Mouse (Mus musculus) neural tube, embryonic 13.5 days (tissue): ENCODE results near the gene Trmt1. TPM values are rescaled to one million over a fixed set of nuclear protein-coding genes. Genes with fewer than 3 reads are reported as not detected.
A peak's percentile ranks its signal among the peaks of the same experiment; 100 is the strongest.
"Not testable (repeated sequence)": the region's sequence is repeated elsewhere in the genome, so short reads cannot be mapped to it uniquely, and the experiment has no call there.

Experiments
- ATAC-seq: fragments of 200-750 bp; cut with Nextera tagmentation; 2 replicates; pipeline ENCODE4 v1.8.0; 2017; ENCODE audit warnings: low read depth, mild to moderate bottlenecking, moderate TSS enrichment, moderate library complexity
- H3K27ac ChIP-seq: fragments of 300-500 bp; sonication (generic); replicated peaks from 2 replicates; pipeline ENCODE4 v1.5.1; 2015; ENCODE audit warnings: moderate library complexity, mild to moderate bottlenecking, inconsistent platforms
- H3K27me3 ChIP-seq: fragments of 300-500 bp; sonication (generic); 2 replicates; pipeline ENCODE4 v1.6.1; 2015; ENCODE audit warnings: mild to moderate bottlenecking, inconsistent platforms
- H3K36me3 ChIP-seq: fragments of 300-500 bp; sonication (generic); 2 replicates; pipeline ENCODE4 v1.6.1; 2015; ENCODE audit warnings: mild to moderate bottlenecking, inconsistent platforms
- H3K4me1 ChIP-seq: fragments of 300-500 bp; sonication (generic); replicated peaks from 2 replicates; pipeline ENCODE4 v1.6.1; 2015; ENCODE audit warnings: inconsistent platforms
- H3K4me2 ChIP-seq: fragments of 300-500 bp; sonication (generic); 2 replicates; pipeline ENCODE4 v1.6.1; 2015; ENCODE audit warnings: inconsistent platforms, mild to moderate bottlenecking, moderate library complexity
- H3K4me3 ChIP-seq: fragments of 300-500 bp; sonication (generic); 2 replicates; pipeline ENCODE4 v1.5.1; 2015; ENCODE audit warnings: mild to moderate bottlenecking, inconsistent platforms
- H3K9ac ChIP-seq: fragments of 300-500 bp; sonication (generic); 2 replicates; pipeline ENCODE4 v1.6.1; 2015; ENCODE audit warnings: moderate library complexity, mild to moderate bottlenecking, inconsistent platforms
- H3K9me3 ChIP-seq: fragments of 300-500 bp; sonication (generic); 2 replicates; pipeline ENCODE4 v1.6.1; 2016; ENCODE audit warnings: inconsistent platforms
- WGBS: fragments of 180-500 bp; shearing (Covaris S2); methylation state at CpG from one replicate; pipeline ENCODE4 v1.1.7; 2015; 5-methylcytosine and 5-hydroxymethylcytosine counted together
- polyA plus RNA-seq: library from polyadenylated mRNA; unstranded; fragments of >200 nt; fragmentation: Nextera tagmentation; extraction: Ambion mirVana; gene quantifications from 2 replicates; pipeline ENCODE4 v1.2.1, GENCODE M21; 2015

Gene Trmt1
- polyA plus RNA-seq, 1 experiment from 2014 or later: 55.5 TPM

DNA sequence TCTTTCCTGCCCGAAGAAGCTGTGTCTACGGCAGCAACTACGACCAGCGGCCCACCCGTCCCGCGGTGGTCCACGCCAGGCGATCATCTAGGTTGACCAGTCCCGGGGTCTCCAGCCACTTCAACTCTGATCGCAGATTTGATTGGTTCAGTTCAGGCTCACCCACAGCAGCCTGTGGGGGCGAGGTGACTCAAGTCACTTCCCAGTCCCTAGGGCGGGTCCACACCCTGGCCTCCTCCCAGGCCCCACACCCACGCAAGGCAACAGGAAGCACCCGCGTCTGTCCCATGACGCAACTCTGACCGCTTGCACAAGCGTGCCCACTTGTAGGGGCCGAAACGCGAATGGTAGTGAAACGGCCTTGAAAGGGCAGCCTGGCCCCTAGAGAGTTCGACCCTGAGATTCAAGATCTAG, 24.6 kb upstream of the Trmt1 start:
- Histone ChIP-seq H3K36me3 (no peaks in the 10 kb centered on the region), H3K4me1 (peaks cover 73% of the 10 kb centered on the region), H3K4me2 (peak overlapping the region; percentile 87), H3K27me3 (no peaks in the 10 kb centered on the region), H3K9me3 (no peaks in the 10 kb centered on the region), H3K4me3 (peak overlapping the region; percentile 82), H3K27ac (peak overlapping the region; percentile 94), H3K9ac (peak overlapping the region; percentile 84)
- no peak for ATAC-seq
- WGBS: under 1% methylated on average over 24 of the region's 24 CpGs

DNA sequence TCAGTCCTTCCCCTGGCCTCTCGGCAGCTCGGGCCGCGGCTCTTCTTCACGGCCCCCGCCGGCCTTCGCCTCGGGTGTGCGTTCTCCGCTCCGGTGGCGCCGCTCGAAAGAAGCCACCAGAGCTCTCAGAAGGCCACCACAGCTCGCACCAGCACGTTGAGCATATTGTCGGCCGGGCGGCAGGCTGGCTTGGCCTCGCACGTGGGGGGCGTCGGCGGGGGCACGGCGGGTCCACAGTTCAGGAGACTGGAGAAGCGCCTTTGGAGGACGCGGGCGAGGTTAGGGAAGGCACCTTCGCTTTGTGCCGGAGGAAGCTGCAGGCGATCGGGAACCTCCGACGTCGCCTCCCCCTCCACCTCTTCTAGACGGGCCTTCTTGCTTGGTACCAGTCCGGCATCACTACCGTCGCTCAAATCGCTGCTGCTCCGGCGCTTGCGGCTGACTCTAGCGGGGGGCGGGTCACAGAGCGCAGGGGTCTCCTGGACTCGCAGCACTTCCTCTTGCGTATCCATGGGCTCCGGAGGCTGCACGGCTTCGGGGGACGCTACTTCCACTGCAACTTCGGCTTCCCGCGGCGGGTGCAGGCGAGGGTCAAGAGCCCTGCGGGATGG, 24.0 kb upstream of the Trmt1 start:
- Histone ChIP-seq H3K27me3 (no peaks in the 10 kb centered on the region), H3K4me2 (peak overlapping the region; percentile 87), H3K4me3 (peak overlapping the region; percentile 82), H3K4me1 (peaks cover 73% of the 10 kb centered on the region), H3K27ac (peak overlapping the region; percentile 94), H3K9ac (peak overlapping the region; percentile 84), H3K9me3 (no peaks in the 10 kb centered on the region), H3K36me3 (no peaks in the 10 kb centered on the region)
- under 1% methylated on average over 61 of the region's 61 CpGs for WGBS
- ATAC-seq: peak; percentile 16

DNA sequence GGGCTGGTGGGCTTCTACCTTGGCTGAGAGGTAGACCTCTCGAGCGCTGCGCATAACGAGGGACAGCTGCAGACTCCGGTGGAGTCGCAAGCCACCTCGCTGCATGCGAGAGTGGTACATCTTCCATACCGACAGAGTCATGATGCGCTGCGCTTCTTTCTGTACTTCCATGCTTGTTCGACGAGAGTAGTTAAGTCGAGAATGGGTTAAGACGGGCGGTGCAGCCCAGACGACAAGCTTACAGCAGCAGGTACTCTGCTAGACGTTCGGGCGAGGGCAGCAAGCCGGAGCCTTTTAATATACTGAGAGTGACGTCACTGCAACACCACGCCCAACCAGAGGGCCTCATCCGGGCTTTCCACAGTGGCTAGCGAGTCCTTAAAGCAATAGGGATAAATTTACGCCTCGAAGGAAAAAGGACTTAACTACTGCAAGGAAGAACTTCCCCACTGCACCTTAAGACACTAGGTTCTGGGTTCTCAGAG, 23.5 kb upstream of the Trmt1 start, which contains the start of gene Ier2:
TSS of gene Ier2 (minus strand) at position 272 of the 485 bp plus-strand sequence.
- Histone ChIP-seq H3K36me3 (no peaks in the 10 kb centered on the region), H3K27me3 (no peaks in the 10 kb centered on the region), H3K9me3 (no peaks in the 10 kb centered on the region), H3K9ac (peak within 1 kb of the TSS; percentile 84), H3K4me3 (peak within 1 kb of the TSS; percentile 82), H3K27ac (peak within 1 kb of the TSS; percentile 94), H3K4me2 (peak within 1 kb of the TSS; percentile 87), H3K4me1 (peaks cover 68% of the 10 kb centered on the region)
- ATAC-seq: peak; percentile 83
- under 1% methylated on average over 27 of the region's 27 CpGs for WGBS

DNA sequence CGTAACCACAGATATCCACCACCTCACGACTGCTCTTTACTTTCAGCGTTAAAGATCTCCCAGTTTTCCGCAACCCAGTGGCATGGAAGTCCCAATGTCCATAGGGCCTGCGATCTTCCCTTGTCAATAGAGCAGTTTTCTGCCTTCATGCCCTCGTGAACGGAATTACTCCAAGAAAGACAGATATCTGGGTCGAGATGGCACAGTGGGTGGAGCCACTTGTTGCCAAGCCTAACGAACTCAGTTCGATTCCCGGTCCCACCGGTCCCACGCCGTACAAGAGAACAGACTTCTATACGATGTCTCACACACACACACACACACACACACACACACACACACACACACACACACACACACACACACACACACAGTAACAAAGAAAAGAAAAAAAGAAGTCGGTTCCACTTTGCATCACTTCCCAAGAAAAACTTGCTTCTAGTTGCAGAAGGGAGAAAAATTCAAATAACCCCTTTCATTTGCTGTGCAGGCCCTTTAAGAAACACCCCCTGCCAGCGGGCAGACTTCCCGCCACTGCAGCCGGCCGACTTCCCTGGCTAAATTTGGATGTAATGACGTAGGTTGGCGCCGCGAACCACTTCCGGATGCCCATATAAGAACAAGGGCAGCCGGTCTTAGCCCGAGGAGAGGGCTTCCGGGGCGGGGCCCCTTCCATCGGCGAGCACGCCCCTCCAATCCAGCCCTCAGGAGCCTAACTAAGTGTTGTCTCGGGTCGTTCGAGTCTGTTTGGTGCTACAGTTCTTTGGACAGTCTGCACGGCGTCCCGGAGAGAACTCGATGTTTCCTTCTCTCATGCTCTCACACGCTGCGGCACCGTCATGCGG, 22.4 kb upstream of the Trmt1 start:
- H3K4me1 ChIP-seq: peaks cover 61% of the 10 kb centered on the region
- 3% methylated on average over 42 of the region's 43 CpGs for WGBS
- peak; percentile 74 for ATAC-seq
- H3K4me3 ChIP-seq: peak overlapping the region; percentile 82
- peak overlapping the region; percentile 84 for H3K9ac ChIP-seq
- H3K4me2 ChIP-seq: peak overlapping the region; percentile 87
- H3K27ac ChIP-seq: peak overlapping the region; percentile 94
- no peaks in the 10 kb centered on the region for H3K27me3 ChIP-seq
- no peaks in the 10 kb centered on the region for H3K9me3 ChIP-seq
- H3K36me3 ChIP-seq: peaks cover 7% of the 10 kb centered on the region

DNA sequence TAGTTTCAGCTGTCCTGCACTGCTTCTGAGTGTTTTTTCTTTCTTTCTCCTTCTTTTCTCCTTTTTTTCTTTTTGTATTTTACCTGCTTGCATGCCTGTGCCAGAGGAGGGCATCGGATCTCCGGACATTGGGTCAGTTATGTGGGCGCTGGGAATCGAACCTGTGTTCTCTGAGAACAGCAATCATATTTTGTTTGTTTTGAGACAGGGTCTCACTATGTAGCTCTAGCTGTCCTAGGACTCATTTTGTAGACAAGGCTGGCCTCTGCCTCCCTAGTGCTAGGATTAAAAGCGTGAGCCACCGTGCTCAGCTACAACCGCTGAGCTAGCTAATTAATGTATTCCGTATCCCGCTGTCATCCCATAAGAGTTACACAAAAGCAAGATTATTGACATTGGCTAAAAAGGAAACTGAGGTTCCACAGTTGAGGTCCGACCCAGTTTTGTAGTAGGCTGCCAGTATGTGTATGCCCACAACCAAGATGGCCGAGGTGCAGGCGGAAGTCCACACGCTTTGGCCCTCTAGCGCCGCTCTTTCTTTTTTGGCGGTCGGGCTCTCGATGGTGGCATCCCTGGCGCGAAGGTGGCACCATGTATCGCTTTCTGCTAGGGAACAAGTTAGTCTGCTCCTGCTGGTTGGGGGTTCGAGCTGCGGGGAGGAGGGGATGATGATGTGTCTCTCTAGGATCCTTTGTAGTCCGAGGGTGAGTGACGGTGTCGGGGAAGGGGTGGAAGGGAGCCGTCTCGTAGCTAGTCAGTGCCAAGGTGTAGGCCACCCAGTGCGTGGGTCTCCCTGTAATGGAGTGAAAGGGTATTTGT, 21.3 kb upstream of the Trmt1 start:
- Histone ChIP-seq H3K9ac (peak overlapping the region; percentile 74), H3K27me3 (no peaks in the 10 kb centered on the region)

DNA sequence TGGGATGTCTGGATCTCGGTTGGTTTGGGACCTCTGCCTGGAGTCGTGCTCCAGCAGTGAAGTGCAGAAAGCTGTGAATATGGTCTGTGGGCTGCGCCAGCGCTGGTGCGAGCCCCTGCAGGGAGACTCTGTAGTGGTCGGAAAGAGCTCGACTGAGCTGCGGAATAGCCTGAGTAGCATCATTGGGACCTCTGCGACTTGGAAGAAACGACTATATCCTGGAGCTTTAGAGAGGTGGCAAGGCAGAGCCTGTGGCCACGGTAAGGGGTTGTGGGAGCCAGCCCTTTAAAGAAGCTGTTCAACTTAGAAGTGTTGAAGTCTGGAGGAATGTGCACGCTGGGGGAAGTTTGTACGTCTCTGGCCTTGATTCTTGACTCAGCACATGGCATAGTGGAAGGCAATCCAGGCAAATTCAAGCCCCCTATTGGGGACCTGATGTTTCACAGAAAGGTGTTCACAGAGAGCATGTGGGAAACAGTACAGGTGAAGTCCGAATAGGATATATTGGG, 20.7 kb upstream of the Trmt1 start:
- 3% methylated on average over 14 of the region's 14 CpGs for WGBS
- Histone ChIP-seq H3K4me1 (peaks cover 44% of the 10 kb centered on the region), H3K4me2 (peak overlapping the region; percentile 87), H3K27ac (peak overlapping the region; percentile 94), H3K9me3 (no peaks in the 10 kb centered on the region), H3K9ac (peak overlapping the region; percentile 74), H3K36me3 (peaks cover 19% of the 10 kb centered on the region), H3K4me3 (peak overlapping the region; percentile 82), H3K27me3 (no peaks in the 10 kb centered on the region)
- ATAC-seq: no peak; the same call in 1 of the 2 replicates

More for the DNA sequence above, 21.3 kb upstream of the Trmt1 start:
- Histone ChIP-seq H3K36me3 (peaks cover 13% of the 10 kb centered on the region), H3K27ac (peak overlapping the region; percentile 94), H3K9me3 (no peaks in the 10 kb centered on the region), H3K4me3 (peak overlapping the region; percentile 82), H3K4me2 (peak overlapping the region; percentile 87), H3K4me1 (peaks cover 51% of the 10 kb centered on the region)
- ATAC-seq: peak; percentile 53
- WGBS: under 1% methylated on average over 29 of the region's 29 CpGs

DNA sequence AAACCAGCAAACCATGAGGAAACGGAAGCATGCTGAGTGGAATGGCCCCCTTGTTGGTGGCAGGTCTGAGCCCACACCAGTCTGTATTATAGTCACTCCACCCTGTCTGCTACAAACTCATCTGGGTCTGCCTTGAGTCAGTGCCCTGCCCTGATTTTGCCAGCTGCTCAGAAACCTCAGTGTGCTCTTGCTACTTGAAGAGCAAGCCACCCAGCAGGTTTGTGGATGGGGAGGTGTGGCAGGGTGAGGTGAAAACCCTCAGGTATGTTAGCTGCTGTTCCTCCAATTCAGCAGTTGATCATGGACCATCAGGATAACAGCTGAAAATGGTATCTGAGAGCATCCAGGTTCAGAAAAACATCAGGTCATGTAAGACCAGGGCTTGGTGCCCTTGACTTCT, 18.0 kb upstream of the Trmt1 start:
- Histone ChIP-seq H3K36me3 (peaks cover 44% of the 10 kb centered on the region), H3K4me1 (peaks cover 23% of the 10 kb centered on the region), H3K4me3 (no peak overlapping the region), H3K9ac (no peak overlapping the region), H3K4me2 (no peak overlapping the region), H3K27ac (no peak overlapping the region), H3K9me3 (no peaks in the 10 kb centered on the region), H3K27me3 (no peaks in the 10 kb centered on the region)
- ATAC-seq: no peak
- 83% methylated on average over 1 of the region's 1 CpGs for WGBS

DNA sequence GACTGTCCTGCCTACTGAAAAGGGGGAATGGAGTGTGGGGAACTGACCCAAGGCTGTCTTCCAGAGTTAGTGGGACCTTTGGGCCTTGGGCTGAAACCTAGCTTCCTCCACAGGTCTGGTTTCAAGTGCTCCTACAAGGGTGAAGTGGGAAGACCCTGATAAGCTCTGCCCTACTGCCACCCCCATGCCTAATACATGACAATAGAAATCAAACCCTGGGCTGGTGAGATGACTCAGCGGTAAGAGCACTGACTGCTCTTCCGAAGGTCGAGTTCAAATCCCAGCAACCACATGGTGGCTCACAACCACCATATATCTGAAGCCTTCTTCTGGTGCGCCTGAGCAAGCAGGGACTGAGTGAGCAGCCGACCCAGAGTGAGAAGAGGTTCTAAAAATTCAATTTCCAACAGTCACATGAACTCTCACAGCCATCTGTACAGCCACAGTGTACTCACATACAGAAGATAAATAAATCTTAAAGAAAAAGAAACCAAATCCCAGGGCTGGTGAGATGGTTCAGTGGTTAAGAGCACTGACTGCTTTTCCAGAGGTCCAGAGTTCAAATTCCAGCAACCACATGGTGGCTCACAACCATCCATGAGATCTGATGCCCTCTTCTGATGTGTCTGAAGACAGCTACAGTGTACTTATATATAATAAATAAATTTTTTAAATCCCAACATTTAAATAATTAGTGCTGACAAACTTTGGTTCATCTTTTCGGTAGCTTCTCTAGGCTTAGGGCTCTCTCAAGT, 17.2 kb upstream of the Trmt1 start:
- no peak overlapping the region for H3K9ac ChIP-seq
- no peak overlapping the region for H3K27ac ChIP-seq
- no peak overlapping the region for H3K4me3 ChIP-seq
- H3K4me2 ChIP-seq: no peak overlapping the region
- no peaks in the 10 kb centered on the region for H3K27me3 ChIP-seq
- H3K4me1 ChIP-seq: peaks cover 18% of the 10 kb centered on the region
- peaks cover 51% of the 10 kb centered on the region for H3K36me3 ChIP-seq
- ATAC-seq: no peak
- no peaks in the 10 kb centered on the region for H3K9me3 ChIP-seq
- WGBS: 82% methylated on average over 6 of the region's 6 CpGs

DNA sequence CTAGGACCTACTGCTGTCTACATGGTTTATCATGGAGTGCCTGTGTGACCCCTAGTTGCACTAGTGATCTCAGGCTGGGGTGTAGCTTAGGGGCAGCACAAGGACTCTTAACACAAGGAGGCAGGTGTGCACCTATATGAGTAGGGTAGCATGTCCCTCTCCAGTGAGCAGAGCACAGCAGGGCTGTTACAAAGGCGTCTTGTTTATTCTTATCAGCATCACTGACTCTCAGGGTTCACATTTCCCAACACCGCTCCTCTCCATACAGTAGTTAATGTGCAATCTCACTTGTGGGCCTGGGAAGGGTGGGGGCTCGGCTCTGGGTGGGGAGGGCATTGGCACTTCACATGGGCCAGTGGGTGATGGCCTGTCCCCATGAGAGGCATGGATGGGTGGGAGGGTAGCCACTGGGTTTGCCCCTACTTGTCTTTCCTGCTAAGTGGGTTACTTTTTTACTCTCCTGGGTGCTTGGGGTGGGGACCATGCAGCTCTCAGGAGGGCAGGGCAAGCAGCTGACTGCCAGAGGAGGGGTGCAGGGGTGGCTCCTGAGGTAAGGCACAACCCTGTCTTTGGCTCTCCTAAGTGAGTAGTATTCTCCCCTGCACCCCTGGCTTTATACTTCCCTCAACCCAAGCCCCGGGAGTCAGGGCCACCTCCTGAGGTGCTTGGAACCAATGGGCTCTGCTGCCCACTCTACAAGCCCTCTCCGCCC, 15.7 kb upstream of the Trmt1 start:
- H3K9me3 ChIP-seq, H3K27ac ChIP-seq, H3K4me3 ChIP-seq, H3K9ac ChIP-seq, H3K4me2 ChIP-seq, H3K27me3 ChIP-seq, ATAC-seq: not testable (repeated sequence)
- H3K36me3 ChIP-seq: peaks cover 65% of the 10 kb centered on the region
- peaks cover 16% of the 10 kb centered on the region for H3K4me1 ChIP-seq
- 93% methylated on average over 5 of the region's 5 CpGs for WGBS

DNA sequence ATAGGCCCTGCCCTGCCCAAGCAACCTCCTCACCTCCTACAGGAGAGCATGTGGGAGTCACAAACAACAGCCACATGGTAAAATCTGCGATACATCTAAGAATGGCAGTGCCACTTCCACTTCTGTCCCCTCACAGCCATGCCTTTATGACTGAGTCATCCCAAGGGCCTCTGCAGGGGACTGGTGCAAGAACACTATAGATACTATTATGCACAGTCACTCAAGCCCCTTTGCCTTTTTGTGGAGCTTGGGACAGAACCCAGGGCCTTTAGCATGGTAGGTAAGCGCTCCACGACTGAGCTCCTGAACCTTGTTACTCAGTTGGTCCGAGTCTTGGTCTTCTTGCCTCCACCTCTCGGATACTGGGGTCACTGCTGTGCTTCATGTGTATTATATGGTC, 8.8 kb upstream of the Trmt1 start:
- 95% methylated on average over 5 of the region's 5 CpGs for WGBS
- Histone ChIP-seq H3K9ac (no peak overlapping the region), H3K4me2 (no peak overlapping the region), H3K36me3 (peaks cover 60% of the 10 kb centered on the region), H3K4me1 (0 out of 2 replicates have a peak, but pooled peaks cover 4% of the 10 kb centered on the region), H3K27ac (no peak overlapping the region), H3K9me3 (no peaks in the 10 kb centered on the region), H3K27me3 (no peaks in the 10 kb centered on the region), H3K4me3 (no peak overlapping the region)
- ATAC-seq: no peak
